Mouse (Mus musculus): ENCODE data around the gene Gadl1. TPM values are rescaled to one million over a fixed set of nuclear protein-coding genes. Genes with fewer than 3 reads are reported as not detected.

Gene Gadl1
- polyA plus RNA-seq, 2 experiments: 0.69 to 1.4 TPM

DNA sequence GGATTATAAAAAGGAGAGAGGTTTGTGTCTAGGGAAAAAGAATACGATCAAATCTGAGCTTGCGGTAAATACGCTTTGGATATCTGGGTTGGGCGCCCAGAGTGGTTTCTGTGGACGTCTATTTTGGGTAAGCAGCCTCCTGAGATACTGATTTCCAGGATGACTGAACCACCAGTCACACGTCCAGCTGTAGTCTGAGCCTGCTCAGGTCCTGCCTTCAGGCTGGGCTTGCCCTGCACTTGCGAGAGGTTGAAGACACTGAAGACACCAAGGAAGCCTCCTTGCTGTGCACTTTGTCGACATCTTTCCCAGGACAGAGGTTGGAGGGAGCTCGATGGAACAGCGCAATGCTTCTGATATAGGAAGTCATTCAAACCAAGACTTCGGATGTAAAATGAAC is 25.0 kb downstream of the Gadl1 start:
- peaks cover 14% of the 10 kb centered on the region for H3K4me1 ChIP-seq (ENCODE audit: control insufficient read depth, insufficient read depth, low read length)
- H3K9ac ChIP-seq (ENCODE audit: low read depth, low read length, severe bottlenecking): no peak overlapping the region
- ATAC-seq (ENCODE audit: low FRiP score, low read depth): no peak
- no peak for DNase-seq (ENCODE audit: low spot score)
- no peaks in the 10 kb centered on the region for H3K27me3 ChIP-seq (ENCODE audit: control insufficient read depth, insufficient read depth, low read length)
- no peaks in the 10 kb centered on the region for H3K36me3 ChIP-seq (ENCODE audit: control insufficient read depth, insufficient read depth, low read length)
- TF ChIP-seq POLR2A (IDR thresholded peaks at IDR 0.05; ENCODE audit: borderline replicate concordance, extremely low read depth, insufficient read depth, insufficient read length): no peak
- H3K27ac ChIP-seq (replicated peaks; ENCODE audit: low read depth, low read length): peak overlapping the region; percentile 6; the same call in 1 of the 2 replicates
- no peak overlapping the region for H3K4me3 ChIP-seq (replicated peaks; ENCODE audit: low read length)
- H3K9me3 ChIP-seq (ENCODE audit: control insufficient read depth, low read length): no peaks in the 10 kb centered on the region
- 84% methylated on average over 11 of the region's 11 CpGs for WGBS
- no peak overlapping the region for H3K4me2 ChIP-seq (replicated peaks; ENCODE audit: low read depth, low read length, severe bottlenecking)

DNA sequence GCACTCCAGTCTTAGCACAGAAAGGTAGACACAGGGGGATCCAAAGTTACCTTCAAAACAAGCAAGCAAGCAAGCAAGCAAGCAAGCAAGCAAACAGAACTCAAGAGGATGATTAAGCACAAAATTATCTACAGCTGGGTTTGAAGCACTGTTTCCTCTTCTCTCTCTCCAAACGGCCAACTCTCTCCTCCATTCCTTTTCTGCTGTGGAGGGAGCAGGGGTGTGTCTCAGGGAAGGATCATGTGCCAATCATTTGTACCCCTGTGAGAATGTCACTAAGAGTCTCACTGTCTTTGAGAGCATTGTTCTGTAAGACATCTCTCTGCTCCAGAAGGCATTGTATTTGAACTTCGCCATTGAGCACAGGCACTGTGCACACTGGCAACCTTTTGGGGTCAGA is 27.1 kb downstream of the Gadl1 start:
- TF ChIP-seq POLR2A (IDR thresholded peaks at IDR 0.05; ENCODE audit: borderline replicate concordance, extremely low read depth, insufficient read depth, insufficient read length): no peak
- Histone ChIP-seq H3K36me3 (ENCODE audit: control insufficient read depth, insufficient read depth, low read length) (no peaks in the 10 kb centered on the region), H3K4me1 (ENCODE audit: control insufficient read depth, insufficient read depth, low read length) (peaks cover 14% of the 10 kb centered on the region), H3K4me3 (replicated peaks; ENCODE audit: low read length) (no peak overlapping the region), H3K4me2 (replicated peaks; ENCODE audit: low read depth, low read length, severe bottlenecking) (no peak overlapping the region), H3K9ac (ENCODE audit: low read depth, low read length, severe bottlenecking) (no peak overlapping the region), H3K27ac (replicated peaks; ENCODE audit: low read depth, low read length) (no peak overlapping the region), H3K27me3 (ENCODE audit: control insufficient read depth, insufficient read depth, low read length) (no peaks in the 10 kb centered on the region), H3K9me3 (ENCODE audit: control insufficient read depth, low read length) (no peaks in the 10 kb centered on the region)
- no peak for ATAC-seq (ENCODE audit: low FRiP score, low read depth)
- DNase-seq (ENCODE audit: low spot score): no peak
- 69% methylated on average over 2 of the region's 2 CpGs for WGBS

DNA sequence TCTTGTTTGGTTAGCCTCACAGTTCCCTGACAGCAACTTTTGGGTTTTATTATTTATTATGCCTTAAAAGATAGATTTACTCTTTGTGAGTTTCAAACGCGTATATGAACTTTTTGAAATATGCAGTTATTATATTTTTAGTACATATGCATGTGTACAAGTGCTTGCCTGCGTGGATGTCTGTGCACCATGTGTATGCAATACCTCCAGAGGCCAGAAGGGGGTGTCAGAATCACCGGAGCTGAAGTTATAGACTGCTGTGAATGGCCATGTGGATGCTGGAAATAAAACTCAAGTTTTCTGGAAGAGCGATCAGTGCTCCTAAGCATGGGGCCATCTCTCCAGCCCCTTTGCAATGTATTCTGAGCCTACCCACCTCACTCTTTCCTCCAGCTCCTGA is 28.7 kb downstream of the Gadl1 start:
- H3K9me3 ChIP-seq (ENCODE audit: control insufficient read depth, low read length): no peaks in the 10 kb centered on the region
- H3K9ac ChIP-seq (ENCODE audit: low read depth, low read length, severe bottlenecking): no peak overlapping the region
- H3K4me3 ChIP-seq (replicated peaks; ENCODE audit: low read length): no peak overlapping the region
- 96% methylated on average over 5 of the region's 5 CpGs for WGBS
- peaks cover 16% of the 10 kb centered on the region for H3K4me1 ChIP-seq (ENCODE audit: control insufficient read depth, insufficient read depth, low read length)
- ATAC-seq (ENCODE audit: low FRiP score, low read depth): no peak
- no peaks in the 10 kb centered on the region for H3K27me3 ChIP-seq (ENCODE audit: control insufficient read depth, insufficient read depth, low read length)
- no peak for DNase-seq (ENCODE audit: low spot score)
- TF ChIP-seq POLR2A (IDR thresholded peaks at IDR 0.05; ENCODE audit: borderline replicate concordance, extremely low read depth, insufficient read depth, insufficient read length): no peak
- no peak overlapping the region for H3K4me2 ChIP-seq (replicated peaks; ENCODE audit: low read depth, low read length, severe bottlenecking)
- H3K36me3 ChIP-seq (ENCODE audit: control insufficient read depth, insufficient read depth, low read length): no peaks in the 10 kb centered on the region
- no peak overlapping the region for H3K27ac ChIP-seq (replicated peaks; ENCODE audit: low read depth, low read length)

GRCm38 (mm10) chr9:115939420-115939819 is 30.2 kb downstream of the Gadl1 start:
- Histone ChIP-seq H3K36me3 (ENCODE audit: control insufficient read depth, insufficient read depth, low read length) (no peaks in the 10 kb centered on the region), H3K4me3 (replicated peaks; ENCODE audit: low read length) (no peak overlapping the region), H3K4me1 (ENCODE audit: control insufficient read depth, insufficient read depth, low read length) (peaks cover 12% of the 10 kb centered on the region), H3K9me3 (ENCODE audit: control insufficient read depth, low read length) (no peaks in the 10 kb centered on the region), H3K27me3 (ENCODE audit: control insufficient read depth, insufficient read depth, low read length) (no peaks in the 10 kb centered on the region), H3K27ac (replicated peaks; ENCODE audit: low read depth, low read length) (no peak overlapping the region), H3K4me2 (replicated peaks; ENCODE audit: low read depth, low read length, severe bottlenecking) (no peak overlapping the region), H3K9ac (ENCODE audit: low read depth, low read length, severe bottlenecking) (no peak overlapping the region)
- TF ChIP-seq POLR2A (IDR thresholded peaks at IDR 0.05; ENCODE audit: borderline replicate concordance, extremely low read depth, insufficient read depth, insufficient read length): no peak
- no peak for DNase-seq (ENCODE audit: low spot score)
- 78% methylated on average over 3 of the region's 3 CpGs for WGBS
- no peak for ATAC-seq (ENCODE audit: low FRiP score, low read depth)

DNA sequence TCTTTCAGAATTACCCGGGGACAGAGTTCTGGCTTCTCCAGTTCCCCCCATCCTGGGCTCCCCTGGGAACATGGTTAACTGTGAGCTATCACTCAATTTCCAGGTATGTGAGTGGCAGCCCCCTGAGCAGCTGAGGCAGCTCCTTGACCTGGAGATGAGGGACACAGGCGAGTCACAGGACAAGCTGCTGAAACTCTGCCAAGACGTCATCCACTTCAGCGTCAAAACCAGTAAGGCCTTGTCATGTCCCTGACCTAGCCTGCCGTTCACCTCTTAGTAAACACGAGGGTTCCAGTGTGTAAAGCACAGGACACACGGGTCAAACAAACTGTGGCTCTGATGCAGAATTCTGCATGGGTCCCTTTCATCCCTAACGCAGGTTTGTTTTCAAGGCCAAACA is 31.9 kb downstream of the Gadl1 start:
- ATAC-seq (ENCODE audit: low FRiP score, low read depth): no peak
- no peak overlapping the region for H3K27ac ChIP-seq (replicated peaks; ENCODE audit: low read depth, low read length)
- no peak overlapping the region for H3K9ac ChIP-seq (ENCODE audit: low read depth, low read length, severe bottlenecking)
- no peak overlapping the region for H3K4me3 ChIP-seq (replicated peaks; ENCODE audit: low read length)
- H3K36me3 ChIP-seq (ENCODE audit: control insufficient read depth, insufficient read depth, low read length): no peaks in the 10 kb centered on the region
- 67% methylated on average over 8 of the region's 8 CpGs for WGBS
- no peak for DNase-seq (ENCODE audit: low spot score)
- TF ChIP-seq POLR2A (IDR thresholded peaks at IDR 0.05; ENCODE audit: borderline replicate concordance, extremely low read depth, insufficient read depth, insufficient read length): no peak
- H3K4me1 ChIP-seq (ENCODE audit: control insufficient read depth, insufficient read depth, low read length): peaks cover 12% of the 10 kb centered on the region
- H3K9me3 ChIP-seq (ENCODE audit: control insufficient read depth, low read length): no peaks in the 10 kb centered on the region
- no peak overlapping the region for H3K4me2 ChIP-seq (replicated peaks; ENCODE audit: low read depth, low read length, severe bottlenecking)
- H3K27me3 ChIP-seq (ENCODE audit: control insufficient read depth, insufficient read depth, low read length): no peaks in the 10 kb centered on the region

GRCm38 (mm10) chr9:115942486-115942885 is 33.2 kb downstream of the Gadl1 start:
- ATAC-seq (ENCODE audit: low FRiP score, low read depth) (no peak), DNase-seq (ENCODE audit: low spot score) (no peak)
- TF ChIP-seq POLR2A (IDR thresholded peaks at IDR 0.05; ENCODE audit: borderline replicate concordance, extremely low read depth, insufficient read depth, insufficient read length): no peak
- no peaks in the 10 kb centered on the region for H3K27me3 ChIP-seq (ENCODE audit: control insufficient read depth, insufficient read depth, low read length)
- H3K4me1 ChIP-seq (ENCODE audit: control insufficient read depth, insufficient read depth, low read length): peaks cover 12% of the 10 kb centered on the region
- no peak overlapping the region for H3K9ac ChIP-seq (ENCODE audit: low read depth, low read length, severe bottlenecking)
- H3K4me2 ChIP-seq (replicated peaks; ENCODE audit: low read depth, low read length, severe bottlenecking): no peak overlapping the region
- WGBS: 26% methylated on average over 4 of the region's 4 CpGs
- H3K9me3 ChIP-seq (ENCODE audit: control insufficient read depth, low read length): no peaks in the 10 kb centered on the region
- H3K27ac ChIP-seq (replicated peaks; ENCODE audit: low read depth, low read length): no peak overlapping the region
- H3K36me3 ChIP-seq (ENCODE audit: control insufficient read depth, insufficient read depth, low read length): no peaks in the 10 kb centered on the region
- no peak overlapping the region for H3K4me3 ChIP-seq (replicated peaks; ENCODE audit: low read length)

Measured in limb, embryonic 14.5 days (tissue).